Mouse (Mus musculus) lung, embryonic 15.5 days (tissue): Measurements from ENCODE around the gene Aff2. TPM values are rescaled to one million over a fixed set of nuclear protein-coding genes. Genes with fewer than 3 reads are reported as not detected.

Experiments
- ATAC-seq: fragments of 200-750 bp; cut with Nextera tagmentation; 2 replicates; pipeline ENCODE4 v1.8.0; 2017; ENCODE audit warnings: moderate number of reproducible peaks, borderline replicate concordance; ENCODE audit not compliant: low FRiP score, low TSS enrichment; ENCODE audit errors: extremely low read depth
- H3K27ac ChIP-seq: fragments of 300-500 bp; sonication (generic); 2 replicates; pipeline ENCODE4 v1.5.1; 2015; ENCODE audit warnings: moderate library complexity, mild to moderate bottlenecking, inconsistent platforms
- H3K27me3 ChIP-seq: fragments of 300-500 bp; sonication (generic); 2 replicates; pipeline ENCODE4 v1.6.1; 2015; ENCODE audit warnings: inconsistent platforms
- H3K36me3 ChIP-seq: fragments of 300-500 bp; sonication (generic); 2 replicates; pipeline ENCODE4 v1.6.1; 2015; ENCODE audit warnings: inconsistent platforms
- H3K4me1 ChIP-seq: fragments of 300-500 bp; sonication (generic); 2 replicates; pipeline ENCODE4 v1.6.1; 2015; ENCODE audit warnings: inconsistent platforms
- H3K4me2 ChIP-seq: fragments of 300-500 bp; sonication (generic); 2 replicates; pipeline ENCODE4 v1.6.1; 2015; ENCODE audit warnings: inconsistent platforms, mild to moderate bottlenecking, moderate library complexity
- H3K4me3 ChIP-seq: fragments of 300-500 bp; sonication (generic); 2 replicates; pipeline ENCODE4 v1.5.1; 2015; ENCODE audit warnings: mild to moderate bottlenecking, inconsistent platforms
- H3K9ac ChIP-seq: fragments of 300-500 bp; sonication (generic); 2 replicates; pipeline ENCODE4 v1.6.1; 2015; ENCODE audit warnings: inconsistent platforms
- H3K9me3 ChIP-seq: fragments of 300-500 bp; sonication (generic); 2 replicates; pipeline ENCODE4 v1.6.1; 2016; ENCODE audit warnings: inconsistent platforms
- WGBS: fragments of 180-500 bp; shearing (Covaris S2); methylation state at CpG from one replicate; pipeline ENCODE4 v1.1.7; 2015; 5-methylcytosine and 5-hydroxymethylcytosine counted together
- polyA plus RNA-seq: library from polyadenylated mRNA; unstranded; fragments of >200 nt; fragmentation: Nextera tagmentation; extraction: Ambion mirVana; gene quantifications from 2 replicates; pipeline ENCODE4 v1.2.1, GENCODE M21; 2015

Aff2 gene
- polyA plus RNA-seq, 1 experiment from 2014 or later: 3.2 TPM

- Histone ChIP-seq H3K36me3 (no peaks in the 10 kb centered on the region), H3K9me3 (no peaks in the 10 kb centered on the region), H3K4me2 (no peak overlapping the region), H3K4me3 (no peak overlapping the region), H3K4me1 (no peaks in the 10 kb centered on the region), H3K9ac (no peak overlapping the region), H3K27ac (no peak overlapping the region), H3K27me3 (no peaks in the 10 kb centered on the region)
- no peak for ATAC-seq
- WGBS: 81% methylated on average over 2 of the region's 2 CpGs
Measured at GRCm38 (mm10) chrX:69801890-69802439, 441.9 kb downstream of the Aff2 start.

GRCm38 (mm10) chrX:69802481-69802880 lies 442.4 kb downstream of the Aff2 start:
- 78% methylated on average over 3 of the region's 3 CpGs for WGBS
- Histone ChIP-seq H3K9me3 (no peaks in the 10 kb centered on the region), H3K27me3 (no peaks in the 10 kb centered on the region), H3K27ac (no peak overlapping the region), H3K9ac (no peak overlapping the region), H3K4me3 (no peak overlapping the region), H3K4me1 (no peaks in the 10 kb centered on the region), H3K4me2 (no peak overlapping the region), H3K36me3 (no peaks in the 10 kb centered on the region)
- ATAC-seq: no peak

- Histone ChIP-seq H3K4me3 (no peak overlapping the region), H3K27ac (no peak overlapping the region), H3K9ac (no peak overlapping the region), H3K27me3 (no peaks in the 10 kb centered on the region), H3K9me3 (no peaks in the 10 kb centered on the region), H3K4me1 (no peaks in the 10 kb centered on the region), H3K36me3 (no peaks in the 10 kb centered on the region), H3K4me2 (no peak overlapping the region)
- no peak for ATAC-seq
- 91% methylated on average over 4 of the region's 4 CpGs for WGBS
Measured at GRCm38 (mm10) chrX:69811798-69812197, 451.7 kb downstream of the Aff2 start.

GRCm38 (mm10) chrX:69815054-69815453 lies 455.0 kb downstream of the Aff2 start:
- H3K4me1 ChIP-seq: no peaks in the 10 kb centered on the region
- no peak overlapping the region for H3K27ac ChIP-seq
- H3K36me3 ChIP-seq: no peaks in the 10 kb centered on the region
- H3K4me3 ChIP-seq: no peak overlapping the region
- H3K27me3 ChIP-seq: no peaks in the 10 kb centered on the region
- H3K9me3 ChIP-seq: no peaks in the 10 kb centered on the region
- no peak for ATAC-seq
- WGBS: 47% methylated on average over 2 of the region's 2 CpGs
- no peak overlapping the region for H3K4me2 ChIP-seq
- H3K9ac ChIP-seq: no peak overlapping the region

- Histone ChIP-seq H3K9me3 (no peaks in the 10 kb centered on the region), H3K4me1 (no peaks in the 10 kb centered on the region), H3K27me3 (no peaks in the 10 kb centered on the region), H3K27ac (no peak overlapping the region), H3K4me3 (no peak overlapping the region), H3K4me2 (no peak overlapping the region), H3K36me3 (no peaks in the 10 kb centered on the region), H3K9ac (no peak overlapping the region)
- 86% methylated on average over 3 of the region's 3 CpGs for WGBS
- no peak for ATAC-seq
Measured at GRCm38 (mm10) chrX:69817679-69818078, 457.6 kb downstream of the Aff2 start.

- 65% methylated on average over 5 of the region's 5 CpGs for WGBS
- Histone ChIP-seq H3K9me3 (no peaks in the 10 kb centered on the region), H3K36me3 (no peaks in the 10 kb centered on the region), H3K9ac (no peak overlapping the region), H3K4me2 (no peak overlapping the region), H3K4me1 (no peaks in the 10 kb centered on the region), H3K27me3 (no peaks in the 10 kb centered on the region), H3K4me3 (no peak overlapping the region), H3K27ac (no peak overlapping the region)
- no peak for ATAC-seq
Measured at GRCm38 (mm10) chrX:69818188-69818587, 458.1 kb downstream of the Aff2 start.

GRCm38 (mm10) chrX:69867601-69868000 lies 507.5 kb downstream of the Aff2 start:
- no peak overlapping the region for H3K27ac ChIP-seq
- no peak overlapping the region for H3K9ac ChIP-seq
- no peak overlapping the region for H3K4me2 ChIP-seq
- ATAC-seq: no peak
- H3K4me3 ChIP-seq: no peak overlapping the region
- no peaks in the 10 kb centered on the region for H3K4me1 ChIP-seq
- WGBS: 87% methylated on average over 5 of the region's 5 CpGs
- no peaks in the 10 kb centered on the region for H3K27me3 ChIP-seq
- no peaks in the 10 kb centered on the region for H3K36me3 ChIP-seq
- H3K9me3 ChIP-seq: no peaks in the 10 kb centered on the region

- Histone ChIP-seq H3K4me1 (no peaks in the 10 kb centered on the region), H3K4me2 (no peak overlapping the region), H3K27ac (no peak overlapping the region), H3K27me3 (no peaks in the 10 kb centered on the region), H3K36me3 (no peaks in the 10 kb centered on the region), H3K9me3 (no peaks in the 10 kb centered on the region), H3K4me3 (no peak overlapping the region), H3K9ac (no peak overlapping the region)
- ATAC-seq: no peak
- WGBS: 47% methylated on average over 3 of the region's 3 CpGs
Measured at GRCm38 (mm10) chrX:69891713-69892112, 531.6 kb downstream of the Aff2 start.
